ENCODE assay signal across 12 mouse cellular contexts in genomic region chr16:94123247-94123646, GRCm38 (mm10). TPM values are rescaled to one million over a fixed set of nuclear protein-coding genes. Genes with fewer than 3 reads are reported as not detected.
DNase-seq lines count a peak whose midpoint lies in the region; ATAC-seq lines count a peak whose summit lies in the region.
"Had no signal": no experiment of that assay in that cellular context is flagged by ENCODE, and none has a peak within 500 bp of the region (broad histone marks: within the 10 kb centered on the region; RNA-seq: fewer than 3 reads in every experiment).

No protein-coding gene starts in this region.

- H3K27me3 ChIP-seq in heart, embryonic 12.5 days (replicated peaks) = peaks cover 72% of the 10 kb centered on the region

- H3K4me2 ChIP-seq in heart, embryonic 12.5 days = no peak overlapping the region
- H3K4me2 ChIP-seq: embryonic facial prominence, embryonic 12.5 days; stomach, embryonic 15.5 days had no signal

- WGBS in heart, embryonic 12.5 days = 73% methylated on average over 11 of the region's 11 CpGs

- no peak for ATAC-seq in heart, embryonic 12.5 days (ENCODE audit: insufficient number of reproducible peaks, low FRiP score)
- no peak for ATAC-seq in megakaryocyte progenitor cell, adult 5-6 weeks (replicated peaks; ENCODE audit: poor library complexity)
- no peak for ATAC-seq in inflammation-experienced regulatory T-cells, adult 6 months

- no peak overlapping the region for H3K27ac ChIP-seq in heart, embryonic 12.5 days (ENCODE audit: poor library complexity, severe bottlenecking)
- H3K27ac ChIP-seq: embryonic facial prominence, embryonic 12.5 days; stomach, embryonic 15.5 days had no signal

- no peaks in the 10 kb centered on the region for H3K9me3 ChIP-seq in heart, embryonic 12.5 days (replicated peaks)
- H3K9me3 ChIP-seq: embryonic facial prominence, embryonic 12.5 days; G1E; megakaryocyte, embryonic 14.5 days; stomach, embryonic 15.5 days had no signal

- intact Hi-C loops in heart, postnatal 10 days (cut with DNase I) = no loop called here
- intact Hi-C loops in heart, postnatal 36 days (cut with DNase I) = no loop called here

- H3K36me3 ChIP-seq in heart, embryonic 12.5 days = no peaks in the 10 kb centered on the region
- H3K36me3 ChIP-seq: embryonic facial prominence, embryonic 12.5 days; G1E; stomach, embryonic 15.5 days had no signal

- peak; percentile 67 to 71 for DNase-seq in heart, postnatal 10 days
- peak; percentile 24 for DNase-seq in urinary bladder, postnatal 14 days (ENCODE audit: low spot score)
- DNase-seq in urinary bladder, adult 2 months (ENCODE audit: low spot score) = no peak
- peak; percentile 36 to 40 for DNase-seq in heart, postnatal 36 days
- no peak for DNase-seq in spleen, postnatal 4 days (ENCODE audit: low spot score in 2 of 2)

- peaks cover 14% of the 10 kb centered on the region for H3K4me1 ChIP-seq in heart, embryonic 12.5 days (replicated peaks)

- no peak overlapping the region for H3K9ac ChIP-seq in heart, embryonic 12.5 days
- H3K9ac ChIP-seq: embryonic facial prominence, embryonic 12.5 days; stomach, embryonic 15.5 days had no signal

- no peak overlapping the region for H3K4me3 ChIP-seq in heart, embryonic 12.5 days
- H3K4me3 ChIP-seq: embryonic facial prominence, embryonic 12.5 days; megakaryocyte, embryonic 14.5 days; stomach, embryonic 15.5 days had no signal

RNA-seq across cellular contexts. Expression of gene Sim2, which starts 38.5 kb away (rescaled TPM):
- total RNA-seq in heart, postnatal 10 days (2021) = not detected
- not detected in 2 replicates for polyA plus RNA-seq in heart, embryonic 12.5 days (2016; fragmentation: Nextera tagmentation; extraction: Ambion mirVana)
- not detected in 2 replicates for polyA plus RNA-seq in urinary bladder, adult 2 months (2012; rRNA removed)
- not detected for total RNA-seq in heart, postnatal 36 days (2021)
- 0.35 and 0.56 TPM in 2 replicates for total RNA-seq in megakaryocyte progenitor cell, adult 5-6 weeks (2015)
- total RNA-seq in megakaryocyte progenitor cell, adult 5-6 weeks (2017) = 0.20 TPM in 1 of 2 replicates, not detected in the other
- not detected for polyA plus RNA-seq in inflammation-experienced regulatory T-cells, adult 6 months (2017; shearing (Covaris generic))
- total RNA-seq: G1E had no signal
- polyA plus RNA-seq: G1E had no signal

Comparison
In these comparisons a context has a peak if more than half of its experiments do, and no peak if none do; other contexts are left out.
1. DNase-seq: peak in heart, postnatal 10 days (2 of 2), urinary bladder, postnatal 14 days (single experiment) and heart, postnatal 36 days (2 of 2); none in urinary bladder, adult 2 months (single experiment) and spleen, postnatal 4 days (0 of 2).